Mouse (Mus musculus) hindbrain, embryonic 14.5 days (tissue): ENCODE data around the gene Lrrc73. TPM values are rescaled to one million over a fixed set of nuclear protein-coding genes. Genes with fewer than 3 reads are reported as not detected.
A peak's percentile ranks its signal among the peaks of the same experiment; 100 is the strongest.

Experiments used
- ATAC-seq: fragments of 200-750 bp; cut with Nextera tagmentation; 2 replicates; pipeline ENCODE4 v1.8.0; 2017; ENCODE audit warnings: moderate number of reproducible peaks, mild to moderate bottlenecking, moderate TSS enrichment, moderate library complexity; ENCODE audit not compliant: low FRiP score
- DNase-seq: peaks from one replicate; pipeline ENCODE4 v3.0.0-alpha.2; 2015; ENCODE audit warnings: low spot score
- H3K27ac ChIP-seq: fragments of 300-500 bp; sonication (generic); 2 replicates; pipeline ENCODE4 v1.5.1; 2014; ENCODE audit warnings: mild to moderate bottlenecking, moderate library complexity
- H3K27me3 ChIP-seq: fragments of 300-500 bp; sonication (generic); 2 replicates; pipeline ENCODE4 v1.6.1; 2014; ENCODE audit warnings: mild to moderate bottlenecking, low read length, mixed read lengths; ENCODE audit not compliant: control insufficient read depth, insufficient read depth
- H3K36me3 ChIP-seq: fragments of 300-500 bp; sonication (generic); replicated peaks from 2 replicates; pipeline ENCODE4 v1.6.1; 2014; ENCODE audit not compliant: control insufficient read depth, insufficient read depth
- H3K4me1 ChIP-seq: fragments of 300-500 bp; sonication (generic); replicated peaks from 2 replicates; pipeline ENCODE4 v1.6.1; 2014; ENCODE audit warnings: antibody characterized with exemption, low read length, mixed read lengths; ENCODE audit not compliant: control insufficient read depth, insufficient read depth
- H3K4me2 ChIP-seq: fragments of 300-500 bp; sonication (generic); replicated peaks from 2 replicates; pipeline ENCODE4 v1.6.1; 2014; ENCODE audit warnings: mild to moderate bottlenecking, moderate library complexity
- H3K4me3 ChIP-seq: fragments of 300-500 bp; sonication (generic); replicated peaks from 2 replicates; pipeline ENCODE4 v1.5.1; 2014; ENCODE audit warnings: mild to moderate bottlenecking, low read length
- H3K9ac ChIP-seq: fragments of 300-500 bp; sonication (generic); 2 replicates; pipeline ENCODE4 v1.6.1; 2014
- H3K9me3 ChIP-seq: fragments of 300-500 bp; sonication (generic); 2 replicates; pipeline ENCODE4 v1.6.1; 2016; ENCODE audit warnings: low read length; ENCODE audit not compliant: control insufficient read depth
- WGBS: fragments of 180-500 bp; shearing (Covaris S2); extraction: QIAGEN DNeasy Blood & Tissue Kit; methylation state at CpG from one replicate; pipeline ENCODE4 v1.1.7; 2014; 5-methylcytosine and 5-hydroxymethylcytosine counted together
- polyA plus RNA-seq: library from polyadenylated mRNA; unstranded; fragments of >200 nt; fragmentation: Nextera tagmentation; extraction: Ambion mirVana; gene quantifications from 2 replicates; pipeline ENCODE4 v1.2.1, GENCODE M21; 2014

Gene Lrrc73
- polyA plus RNA-seq, 1 experiment from 2014 or later: 15.1 TPM

- Histone ChIP-seq H3K9ac (peak overlapping the region; percentile 84), H3K4me2 (peak overlapping the region; percentile 96), H3K27me3 (no peaks in the 10 kb centered on the region), H3K27ac (peak overlapping the region; percentile 78), H3K9me3 (no peaks in the 10 kb centered on the region), H3K36me3 (peaks cover 56% of the 10 kb centered on the region), H3K4me1 (peaks cover 19% of the 10 kb centered on the region), H3K4me3 (peak overlapping the region; percentile 82)
- under 1% methylated on average over 47 of the region's 54 CpGs for WGBS
- DNase-seq: no peak
- ATAC-seq: no peak; the same call in none of the 2 replicates
These were observed 775 bp downstream of the Lrrc73 start for GRCm38 (mm10) chr17:46254106-46254505.

DNA sequence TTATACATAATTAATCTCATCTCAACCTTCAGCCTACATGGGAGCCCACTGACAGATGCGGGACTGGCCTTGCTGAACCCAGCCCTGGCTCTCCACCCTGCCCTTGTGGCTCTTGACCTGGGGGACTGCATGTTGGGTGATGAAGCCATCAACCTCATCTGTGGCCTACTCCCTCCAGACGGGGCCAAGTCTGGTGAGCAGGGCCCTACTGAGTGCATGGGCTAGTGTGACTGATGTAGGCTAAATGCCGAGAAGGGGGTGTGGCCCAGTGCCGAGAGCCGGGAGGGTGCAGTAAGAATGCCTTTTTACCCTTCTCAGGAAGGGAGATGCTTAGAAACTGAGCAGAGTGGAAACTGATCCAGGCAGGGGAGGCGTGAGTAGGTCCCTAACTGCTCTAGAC, 1.8 kb downstream of the Lrrc73 start:
- DNase-seq (no peak), ATAC-seq (no peak)
- WGBS: 24% methylated on average over 6 of the region's 6 CpGs
- H3K27me3 ChIP-seq: no peaks in the 10 kb centered on the region
- H3K9ac ChIP-seq: peak overlapping the region; percentile 84
- no peak overlapping the region for H3K27ac ChIP-seq
- H3K36me3 ChIP-seq: peaks cover 56% of the 10 kb centered on the region
- H3K9me3 ChIP-seq: no peaks in the 10 kb centered on the region
- peaks cover 16% of the 10 kb centered on the region for H3K4me1 ChIP-seq
- H3K4me3 ChIP-seq: peak overlapping the region; percentile 82
- peak overlapping the region; percentile 96 for H3K4me2 ChIP-seq

DNA sequence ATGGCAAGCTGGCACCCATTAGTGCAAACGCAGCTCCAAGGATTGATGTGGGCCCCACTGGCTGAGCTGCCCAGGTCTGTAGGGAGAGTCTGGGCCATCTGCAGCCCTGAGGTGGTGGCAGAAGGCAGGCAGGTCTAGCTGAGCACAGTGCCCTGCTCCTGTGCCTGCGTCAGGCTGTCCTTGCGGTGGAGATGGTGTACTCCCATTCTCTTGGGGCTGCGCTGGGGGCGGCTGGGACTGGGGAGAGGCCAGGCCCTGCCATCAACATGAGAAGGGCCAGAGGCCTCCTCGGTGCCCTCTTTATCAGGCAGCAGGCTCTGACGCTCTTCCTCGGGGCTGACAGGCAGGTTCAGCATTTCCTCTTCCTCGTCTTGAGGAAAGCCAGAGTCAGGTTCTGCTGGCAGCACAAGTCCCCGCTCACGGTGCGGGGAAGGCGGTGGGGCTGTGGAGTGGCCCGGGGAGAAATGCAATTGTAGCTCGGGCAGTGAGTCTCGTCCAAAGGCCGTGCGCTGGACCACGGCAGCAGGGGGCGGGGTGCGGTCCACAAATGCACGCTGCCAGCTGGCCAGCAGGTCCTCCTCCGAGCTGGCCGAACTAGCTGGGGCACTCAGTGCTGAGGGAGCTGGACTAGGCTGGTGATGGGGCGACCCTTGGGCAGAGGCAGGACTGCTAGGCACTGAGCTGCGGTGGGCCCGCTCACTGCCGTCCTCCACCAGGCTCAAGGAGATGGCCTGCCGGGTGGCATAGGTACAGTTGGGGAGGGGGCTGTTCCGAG, 5.1 kb downstream of the Lrrc73 start:
- DNase-seq (no peak), ATAC-seq (no peak)
- Histone ChIP-seq H3K4me3 (no peak overlapping the region), H3K27me3 (no peaks in the 10 kb centered on the region), H3K9me3 (no peaks in the 10 kb centered on the region), H3K27ac (no peak overlapping the region), H3K36me3 (peaks cover 66% of the 10 kb centered on the region), H3K4me2 (no peak overlapping the region), H3K4me1 (peaks cover 14% of the 10 kb centered on the region), H3K9ac (no peak overlapping the region)
- WGBS: 80% methylated on average over 30 of the region's 30 CpGs

- Histone ChIP-seq H3K27ac (no peak overlapping the region), H3K27me3 (no peaks in the 10 kb centered on the region), H3K9ac (no peak overlapping the region), H3K4me2 (no peak overlapping the region), H3K4me3 (no peak overlapping the region), H3K9me3 (no peaks in the 10 kb centered on the region), H3K36me3 (peaks cover 75% of the 10 kb centered on the region), H3K4me1 (peaks cover 11% of the 10 kb centered on the region)
- ATAC-seq: no peak
- 92% methylated on average over 17 of the region's 17 CpGs for WGBS
- no peak for DNase-seq
These were observed 6.3 kb downstream of the Lrrc73 start for GRCm38 (mm10) chr17:46259675-46260074.

DNA sequence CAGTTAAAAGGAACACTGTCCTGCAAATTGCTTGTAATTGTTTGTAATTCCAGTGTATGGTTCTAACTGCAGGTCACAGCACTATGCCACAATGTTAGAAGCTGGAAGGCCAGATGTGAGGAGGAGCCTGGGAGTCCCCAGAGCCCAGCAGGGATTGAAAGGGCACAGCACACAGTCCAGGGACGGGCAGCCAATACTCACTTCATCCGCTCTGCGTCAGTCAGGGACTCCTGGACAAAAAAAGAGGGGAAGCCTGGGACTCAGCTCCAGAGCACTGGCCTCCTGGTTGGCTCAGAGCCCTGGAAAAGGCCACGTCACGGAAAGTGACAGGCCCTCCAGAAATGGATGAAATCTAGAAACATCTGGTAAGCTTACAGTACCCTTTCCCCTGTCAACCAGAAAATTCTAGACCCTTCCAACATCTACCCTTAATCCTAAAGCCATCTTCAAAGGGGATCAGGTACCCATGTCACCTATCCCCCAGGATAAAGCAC, 8.9 kb downstream of the Lrrc73 start:
- ATAC-seq: no peak
- H3K36me3 ChIP-seq: peaks cover 73% of the 10 kb centered on the region
- WGBS: 94% methylated on average over 5 of the region's 5 CpGs

DNA sequence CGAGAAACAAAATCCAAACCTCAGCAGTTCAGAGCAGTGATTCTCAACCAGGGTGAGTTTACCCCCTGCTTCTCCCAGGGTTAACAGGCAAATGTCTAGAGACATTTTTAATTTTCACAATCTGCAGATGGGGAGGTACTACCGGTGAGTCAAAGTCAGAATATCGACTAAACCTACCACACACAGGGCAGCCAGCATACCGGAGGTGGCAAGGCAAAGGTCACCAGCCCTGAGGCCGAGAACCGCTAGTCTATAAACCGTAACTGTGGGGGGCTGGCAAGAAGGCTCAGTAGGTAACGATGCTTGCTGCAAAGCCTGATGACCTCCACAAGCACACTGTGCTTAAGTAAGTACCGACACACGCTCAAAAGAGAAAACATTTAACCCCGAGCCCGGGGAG, 12.2 kb downstream of the Lrrc73 start:
- H3K27ac ChIP-seq: no peak overlapping the region
- H3K4me1 ChIP-seq: no peaks in the 10 kb centered on the region
- no peak overlapping the region for H3K4me2 ChIP-seq
- H3K36me3 ChIP-seq: peaks cover 51% of the 10 kb centered on the region
- H3K9me3 ChIP-seq: no peaks in the 10 kb centered on the region
- 83% methylated on average over 12 of the region's 12 CpGs for WGBS
- H3K27me3 ChIP-seq: no peaks in the 10 kb centered on the region
- DNase-seq: no peak
- no peak overlapping the region for H3K9ac ChIP-seq
- no peak overlapping the region for H3K4me3 ChIP-seq
- ATAC-seq: peak; percentile 14; the same call in 1 of the 2 replicates

More for the DNA sequence above, 8.9 kb downstream of the Lrrc73 start:
- Histone ChIP-seq H3K4me2 (no peak overlapping the region), H3K27ac (no peak overlapping the region), H3K9me3 (no peaks in the 10 kb centered on the region), H3K27me3 (no peaks in the 10 kb centered on the region), H3K4me1 (no peaks in the 10 kb centered on the region), H3K4me3 (no peak overlapping the region), H3K9ac (no peak overlapping the region)
- no peak for DNase-seq

- Histone ChIP-seq H3K36me3 (peaks cover 49% of the 10 kb centered on the region), H3K9ac (no peak overlapping the region), H3K4me2 (no peak overlapping the region), H3K27ac (no peak overlapping the region), H3K4me3 (no peak overlapping the region), H3K4me1 (no peaks in the 10 kb centered on the region), H3K9me3 (no peaks in the 10 kb centered on the region), H3K27me3 (no peaks in the 10 kb centered on the region)
- peak; percentile 75 for ATAC-seq
- DNase-seq: peak; percentile 91
- WGBS: 30% methylated on average over 14 of the region's 14 CpGs
These were observed 12.7 kb downstream of the Lrrc73 start for GRCm38 (mm10) chr17:46265918-46266618.

DNA sequence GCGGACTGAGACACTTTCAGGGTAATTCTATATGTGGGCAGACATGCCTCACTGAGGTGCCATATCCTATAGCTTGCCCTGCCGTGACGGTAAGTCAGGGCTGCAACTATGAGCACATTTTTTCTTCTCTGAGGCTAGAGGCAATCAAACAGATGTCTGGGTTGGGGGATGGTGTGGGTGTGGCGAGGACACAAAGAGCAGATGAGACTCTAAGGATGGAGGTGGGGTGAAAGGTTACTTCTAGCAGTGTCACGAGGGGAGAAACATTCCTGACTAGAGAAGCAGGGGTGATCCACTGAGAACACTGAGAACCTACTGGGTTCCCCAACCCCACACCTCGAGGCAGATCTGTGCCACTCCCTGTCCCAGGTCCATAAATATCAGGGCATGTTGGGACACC, 13.7 kb downstream of the Lrrc73 start:
- 74% methylated on average over 6 of the region's 6 CpGs for WGBS
- Histone ChIP-seq H3K4me3 (no peak overlapping the region), H3K36me3 (peaks cover 43% of the 10 kb centered on the region), H3K9ac (no peak overlapping the region), H3K27ac (no peak overlapping the region), H3K9me3 (no peaks in the 10 kb centered on the region), H3K4me1 (no peaks in the 10 kb centered on the region), H3K27me3 (no peaks in the 10 kb centered on the region), H3K4me2 (no peak overlapping the region)
- DNase-seq (no peak), ATAC-seq (no peak)

DNA sequence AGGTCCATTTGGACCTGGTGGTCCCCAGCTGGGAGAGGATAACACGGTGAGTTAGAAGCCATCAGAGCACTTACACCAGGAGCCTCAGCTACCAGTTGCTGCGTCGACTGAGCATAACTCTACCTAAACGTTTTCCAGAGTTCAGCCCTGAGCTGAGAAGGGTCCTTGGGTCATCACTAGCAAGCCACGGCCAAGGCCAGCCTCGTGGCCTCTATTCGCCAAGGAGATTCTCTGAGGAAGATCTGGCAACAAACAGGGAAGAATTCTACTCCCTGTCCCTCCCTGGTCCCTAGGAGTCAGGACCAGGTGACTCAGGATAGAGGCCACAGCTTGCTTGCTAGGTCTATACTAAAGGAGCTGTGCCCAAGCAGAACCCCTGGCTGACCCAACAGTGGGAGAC, 14.2 kb downstream of the Lrrc73 start:
- 88% methylated on average over 7 of the region's 7 CpGs for WGBS
- no peaks in the 10 kb centered on the region for H3K27me3 ChIP-seq
- H3K4me3 ChIP-seq: no peak overlapping the region
- H3K4me2 ChIP-seq: no peak overlapping the region
- DNase-seq (no peak), ATAC-seq (no peak)
- H3K36me3 ChIP-seq: peaks cover 38% of the 10 kb centered on the region
- H3K27ac ChIP-seq: no peak overlapping the region
- H3K9ac ChIP-seq: no peak overlapping the region
- H3K4me1 ChIP-seq: no peaks in the 10 kb centered on the region
- H3K9me3 ChIP-seq: no peaks in the 10 kb centered on the region
